Mouse (Mus musculus): ENCODE results near the gene Prkcz. TPM values are rescaled to one million over a fixed set of nuclear protein-coding genes. Genes with fewer than 3 reads are reported as not detected.

Gene Prkcz
- total RNA-seq (2012; rRNA removed) = 8.4 and 11.8 TPM in 2 replicates
- 0.16 TPM in 1 of 2 replicates, not detected in the other for total RNA-seq (2014; rRNA removed)
- polyA plus RNA-seq (2012; ENCODE audit: insufficient read length, low read depth) = 1.6 and 2.5 TPM in 2 replicates

DNA sequence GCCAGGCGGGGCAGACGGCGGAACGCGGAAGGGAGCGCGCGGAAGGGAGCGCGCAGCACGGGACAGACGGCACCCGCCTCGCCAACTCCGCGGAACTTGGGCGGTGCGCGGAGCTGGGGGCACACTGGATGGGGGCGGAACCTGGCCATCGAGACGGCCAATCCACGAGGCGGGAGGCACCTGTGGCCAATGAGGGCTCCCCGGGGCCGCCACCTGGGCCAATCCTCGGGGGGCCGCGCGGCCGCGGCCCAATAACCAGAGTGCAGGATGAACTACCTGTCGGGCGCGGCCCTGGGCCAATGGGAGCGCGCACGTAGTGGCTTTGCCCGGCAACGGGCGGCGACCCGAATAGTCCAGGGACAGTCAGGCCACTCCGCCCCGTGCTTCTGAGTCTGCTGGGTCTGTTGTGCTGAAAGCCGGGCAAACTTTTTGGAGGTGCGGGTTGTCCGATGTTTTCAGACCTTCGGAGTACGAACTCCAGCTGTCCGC, at the start of gene Prkcz:
Gene Prkcz (minus strand): TSS at position 59 of the 489 bp plus-strand sequence.
- dilution Hi-C loops (cut with MboI; ENCODE audit: extremely low pct_ligation_motif_present, extremely low pct_unique_long_range_greater_than_20kb, low sequenced_read_pairs) = no loop called here
- no peak for DNase-seq (ENCODE audit: extremely low read depth)

DNA sequence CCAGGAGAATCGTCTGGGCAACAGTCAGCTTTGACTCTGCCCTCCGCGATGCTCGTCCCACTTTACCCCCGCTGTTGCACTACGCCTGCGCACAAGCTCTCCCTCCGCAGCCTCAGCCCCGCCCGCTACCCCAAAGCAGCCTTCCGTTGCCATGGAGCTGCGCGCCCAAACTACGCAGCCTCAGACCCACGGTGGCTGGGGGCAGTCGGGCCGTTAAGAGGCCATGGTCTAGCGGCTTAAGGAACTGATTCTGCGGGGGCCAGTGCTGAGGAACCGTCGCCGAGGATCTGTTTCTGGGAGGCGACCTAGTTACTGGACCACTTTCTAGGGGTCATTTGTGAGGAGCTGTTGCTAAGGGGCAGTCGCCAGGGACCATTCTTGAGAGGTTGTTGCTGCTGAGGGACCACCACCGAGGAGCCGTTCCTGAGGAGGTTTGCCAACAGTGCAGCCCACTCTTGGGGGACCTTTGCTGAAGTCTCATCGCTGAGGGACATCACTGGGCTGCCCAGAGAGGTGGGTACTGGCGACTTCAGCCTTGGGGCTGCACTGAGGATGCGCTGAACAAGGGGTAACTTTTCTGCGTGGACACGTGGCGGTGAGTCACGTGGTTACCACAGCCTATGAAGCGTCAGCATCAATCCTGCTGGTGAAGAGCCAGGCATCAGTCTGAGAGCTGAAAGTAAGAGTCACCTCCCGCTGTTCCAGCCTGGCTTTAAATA, 48.1 kb upstream of the Prkcz start, which contains the start of gene Cfap74:
Gene Cfap74 (plus strand): TSS at position 133 of the 719 bp plus-strand sequence.
- H3K4me3 ChIP-seq (replicated peaks in 1 of 3; ENCODE audit: low read depth in 2 of 3, low read length in 2 of 3, poor library complexity in 1 of 3) = peak within 1 kb of the TSS; percentile 62 to 69 (median 63)
- H3K9ac ChIP-seq (ENCODE audit: insufficient read depth, low read depth) = peak within 1 kb of the TSS; percentile 55
- dilution Hi-C loops (cut with MboI; ENCODE audit: extremely low pct_ligation_motif_present, extremely low pct_unique_long_range_greater_than_20kb, low sequenced_read_pairs) (no loop called here), in situ Hi-C loops (cut with MboI; ENCODE audit: low pct_ligation_motif_present, low pct_unique_long_range_greater_than_20kb, low sequenced_read_pairs) (no loop called here)
- H3K4me1 ChIP-seq (ENCODE audit: control insufficient read depth in 1 of 2, insufficient read depth in 2 of 2) = peaks cover 0 to 30% of the 10 kb centered on the region in 2 experiments; a peak in 3 of 4 replicates
- peak within 1 kb of the TSS; percentile 36 for H3K27ac ChIP-seq (ENCODE audit: insufficient read depth, low read depth)
- H3K9me3 ChIP-seq (replicated peaks; ENCODE audit: low read length) = peaks cover 5% of the 10 kb centered on the region
- peak; percentile 92 for DNase-seq (ENCODE audit: extremely low read depth)
- H3K27me3 ChIP-seq (replicated peaks) = peaks cover 29% of the 10 kb centered on the region
- H3K36me3 ChIP-seq (replicated peaks in 1 of 2; ENCODE audit: control insufficient read depth in 1 of 2, insufficient read depth in 1 of 2, low read length in 1 of 2) = no peaks in the 10 kb centered on the region
- H3K79me2 ChIP-seq (replicated peaks; ENCODE audit: control insufficient read depth, extremely low read depth, insufficient read depth, poor library complexity, severe bottlenecking) = peaks cover 32% of the 10 kb centered on the region
- peak within 1 kb of the TSS; percentile 37 for H3K4me2 ChIP-seq (ENCODE audit: insufficient read depth, low read depth, poor library complexity, severe bottlenecking)
- TF ChIP-seq SMC3 (IDR thresholded peaks at IDR 0.05; ENCODE audit: low read depth, low read length) (no peak), RAD21 (IDR thresholded peaks at IDR 0.05; ENCODE audit: low read depth, low read length) (no peak), ELF1 (IDR thresholded peaks at IDR 0.05; ENCODE audit: low read depth, low read length) (peak; percentile 45; the same call in 1 of the 2 replicates), USF1 (IDR thresholded peaks at IDR 0.05; ENCODE audit: low read depth, low read length) (peak; percentile 97), ZMIZ1 (IDR thresholded peaks at IDR 0.05; ENCODE audit: low read depth, low read length) (0 out of 2 replicates have a peak, but pooled peaks have one; percentile 65), MAFK (IDR thresholded peaks at IDR 0.05; ENCODE audit: insufficient replicate concordance, low read length) (no peak), E2F4 (IDR thresholded peaks at IDR 0.05; ENCODE audit: insufficient replicate concordance, low read depth, low read length) (no peak), CHD2 (IDR thresholded peaks at IDR 0.05; ENCODE audit: low read length) (no peak), MAZ (IDR thresholded peaks at IDR 0.05; ENCODE audit: low read depth, low read length) (peak; percentile 98), ZC3H11A (IDR thresholded peaks at IDR 0.05; ENCODE audit: low read depth, low read length) (no peak), POLR2A (IDR thresholded peaks at IDR 0.05; ENCODE audit: low read depth, low read length) (peak; percentile 59), TBP (conservative IDR thresholded peaks at IDR 0.05; ENCODE audit: low read depth, low read length) (peak; percentile 75), SIN3A (IDR thresholded peaks at IDR 0.05; ENCODE audit: low read length) (peak; percentile 88), ETS1 (conservative IDR thresholded peaks at IDR 0.05; ENCODE audit: low read depth, low read length) (no peak), RCOR1 (conservative IDR thresholded peaks at IDR 0.05; ENCODE audit: low read depth, low read length) (no peak)

More for the DNA sequence above, at the start of gene Prkcz:
- in situ Hi-C loops (cut with MboI; ENCODE audit: low pct_ligation_motif_present, low pct_unique_long_range_greater_than_20kb, low sequenced_read_pairs) = loop anchor here (10.0 kb wide), 1 partner anchor 213 kb away; no protein-coding TSS in a partner anchor
- Histone ChIP-seq H3K9ac (ENCODE audit: insufficient read depth, low read depth) (peak within 1 kb of the TSS; percentile 4; the same call in 1 of the 2 replicates), H3K4me1 (ENCODE audit: control insufficient read depth in 1 of 2, insufficient read depth in 2 of 2) (peaks cover 26 to 28% of the 10 kb centered on the region in 2 experiments), H3K36me3 (replicated peaks in 1 of 2; ENCODE audit: control insufficient read depth in 1 of 2, insufficient read depth in 1 of 2, low read length in 1 of 2) (no peaks in the 10 kb centered on the region), H3K4me2 (ENCODE audit: insufficient read depth, low read depth, poor library complexity, severe bottlenecking) (peak within 1 kb of the TSS; percentile 17), H3K27me3 (replicated peaks) (peaks cover 50% of the 10 kb centered on the region), H3K27ac (ENCODE audit: insufficient read depth, low read depth) (no peak within 1 kb of the TSS; the same call in 1 of the 2 replicates), H3K4me3 (replicated peaks in 1 of 3; ENCODE audit: low read depth in 2 of 3, low read length in 2 of 3, poor library complexity in 1 of 3) (peak within 1 kb of the TSS; percentile 6 to 68 (median 42)), H3K79me2 (replicated peaks; ENCODE audit: control insufficient read depth, extremely low read depth, insufficient read depth, poor library complexity, severe bottlenecking) (no peaks in the 10 kb centered on the region), H3K9me3 (replicated peaks; ENCODE audit: low read length) (peaks cover 13% of the 10 kb centered on the region)
- TF ChIP-seq ZKSCAN1 (IDR thresholded peaks at IDR 0.05; ENCODE audit: borderline replicate concordance, low read depth, low read length) (no peak), ZC3H11A (IDR thresholded peaks at IDR 0.05; ENCODE audit: low read depth, low read length) (no peak), ZMIZ1 (IDR thresholded peaks at IDR 0.05; ENCODE audit: low read depth, low read length) (no peak; the same call in 1 of the 2 replicates), POLR2AphosphoS2 (IDR thresholded peaks at IDR 0.05; ENCODE audit: low read depth, low read length) (no peak), GABPA (IDR thresholded peaks at IDR 0.05; ENCODE audit: insufficient replicate concordance, low read depth, low read length) (no peak), ELF1 (IDR thresholded peaks at IDR 0.05; ENCODE audit: low read depth, low read length) (peak; percentile 69; the same call in 1 of the 2 replicates), IRF4 (IDR thresholded peaks at IDR 0.05; ENCODE audit: low read depth, low read length) (0 out of 2 replicates have a peak, but pooled peaks have one; percentile 15), RCOR1 (conservative IDR thresholded peaks at IDR 0.05; ENCODE audit: low read depth, low read length) (no peak), ZNF384 (IDR thresholded peaks at IDR 0.05; ENCODE audit: low read depth, low read length) (no peak), SMC3 (IDR thresholded peaks at IDR 0.05; ENCODE audit: low read depth, low read length) (no peak), JUN (IDR thresholded peaks at IDR 0.05; ENCODE audit: insufficient read depth, low read depth, low read length) (no peak), MAX (IDR thresholded peaks at IDR 0.05; ENCODE audit: low read length) (peak; percentile 32; the same call in 1 of the 2 replicates), KAT2A (IDR thresholded peaks at IDR 0.05; ENCODE audit: insufficient replicate concordance, low read length) (no peak), SIN3A (IDR thresholded peaks at IDR 0.05; ENCODE audit: low read length) (peak; percentile 84), RAD21 (IDR thresholded peaks at IDR 0.05; ENCODE audit: low read depth, low read length) (no peak), CTCF (conservative IDR thresholded peaks at IDR 0.05 in 1 of 2, IDR thresholded peaks at IDR 0.05 in 1 of 2; ENCODE audit: low read depth in 2 of 2, low read length in 2 of 2) (no peak), PAX5 (IDR thresholded peaks at IDR 0.05; ENCODE audit: low read length) (no peak), POLR2A (IDR thresholded peaks at IDR 0.05; ENCODE audit: low read depth, low read length) (peak; percentile 71), MYC (IDR thresholded peaks at IDR 0.05; ENCODE audit: low read depth, low read length) (no peak), USF2 (conservative IDR thresholded peaks at IDR 0.05; ENCODE audit: low read depth, low read length) (no peak), USF1 (IDR thresholded peaks at IDR 0.05; ENCODE audit: low read depth, low read length) (no peak), MEF2A (IDR thresholded peaks at IDR 0.05; ENCODE audit: borderline replicate concordance, low read depth, low read length) (no peak), NELFE (IDR thresholded peaks at IDR 0.05; ENCODE audit: low read depth, low read length) (peak; percentile 63; the same call in 1 of the 2 replicates), HCFC1 (IDR thresholded peaks at IDR 0.05; ENCODE audit: low read depth, low read length) (peak; percentile 40; the same call in 1 of the 2 replicates), MAFK (IDR thresholded peaks at IDR 0.05; ENCODE audit: insufficient replicate concordance, low read length) (no peak), EP300 (IDR thresholded peaks at IDR 0.05; ENCODE audit: low read length) (no peak), MAZ (IDR thresholded peaks at IDR 0.05; ENCODE audit: low read depth, low read length) (peak; percentile 58; the same call in 1 of the 2 replicates), ETS1 (conservative IDR thresholded peaks at IDR 0.05; ENCODE audit: low read depth, low read length) (no peak), JUND (conservative IDR thresholded peaks at IDR 0.05; ENCODE audit: low read depth, low read length) (no peak), NRF1 (IDR thresholded peaks at IDR 0.05; ENCODE audit: low read depth, low read length) (peak; percentile 41), MXI1 (IDR thresholded peaks at IDR 0.05; ENCODE audit: low read depth, low read length) (peak; percentile 55), CHD2 (IDR thresholded peaks at IDR 0.05; ENCODE audit: low read length) (peak; percentile 86), BHLHE40 (IDR thresholded peaks at IDR 0.05; ENCODE audit: low read depth, low read length) (peak; percentile 66), CHD1 (IDR thresholded peaks at IDR 0.05; ENCODE audit: low read depth, low read length) (no peak), TBP (conservative IDR thresholded peaks at IDR 0.05; ENCODE audit: low read depth, low read length) (no peak), E2F4 (IDR thresholded peaks at IDR 0.05; ENCODE audit: insufficient replicate concordance, low read depth, low read length) (no peak), UBTF (IDR thresholded peaks at IDR 0.05; ENCODE audit: low read depth, low read length) (no peak; the same call in 1 of the 2 replicates), TCF12 (IDR thresholded peaks at IDR 0.05; ENCODE audit: low read depth, low read length) (peak; percentile 66)
